Mouse (Mus musculus) gastrocnemius, postnatal 25 days (tissue): ENCODE results near the gene Rad51b. TPM values are rescaled to one million over a fixed set of nuclear protein-coding genes. Genes with fewer than 3 reads are reported as not detected.

Source experiments
- DNase-seq: peaks from one replicate; pipeline ENCODE4 v3.0.0; 2022
- total RNA-seq, 2 experiments: library from RNA; stranded (reverse); gene quantifications; 1 replicate in 1 of 2; 2 replicates in 1 of 2; pipeline ENCODE4 v1.2.3; 2021

Gene Rad51b
- total RNA-seq, 2 experiments from 2014 or later: 0.13 TPM; not detected in 1

DNA sequence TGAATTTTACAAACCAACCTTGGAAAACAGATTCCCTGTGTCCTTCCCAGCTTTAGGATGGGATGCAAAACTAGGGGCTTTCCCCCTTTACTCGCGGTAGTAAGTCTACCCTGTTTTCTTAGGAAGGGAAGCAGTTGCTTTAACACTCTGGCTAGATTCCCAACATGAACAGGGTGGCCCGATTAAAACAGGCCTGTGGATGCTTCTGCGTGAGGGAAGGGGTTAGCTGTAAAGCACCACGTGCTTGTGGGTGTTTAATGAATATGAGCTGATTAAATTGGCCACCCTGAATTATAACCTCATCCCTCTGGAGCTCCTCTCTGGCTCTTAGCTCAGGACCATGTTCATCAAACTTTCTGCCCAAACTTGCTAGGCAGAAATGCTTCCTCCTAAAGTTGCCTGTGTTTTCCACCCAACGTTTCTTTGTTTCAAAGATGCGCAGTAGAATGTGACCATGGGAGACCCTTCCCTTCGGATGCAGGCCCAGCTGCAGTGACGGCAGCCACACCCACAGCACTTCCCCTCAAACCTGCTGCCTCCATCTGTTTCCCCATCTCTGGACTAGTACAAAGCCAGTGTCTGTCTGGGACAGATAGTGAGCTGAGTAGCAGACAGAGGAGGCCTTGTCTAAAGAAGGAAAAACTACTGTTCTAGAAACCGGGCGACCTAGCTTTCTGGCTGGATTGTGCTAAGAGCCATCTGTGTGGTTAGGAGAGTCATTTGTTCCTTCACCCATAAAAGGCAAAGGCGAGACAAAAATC lies 435.5 kb downstream of the Rad51b start:
- DNase-seq: no peak

DNA sequence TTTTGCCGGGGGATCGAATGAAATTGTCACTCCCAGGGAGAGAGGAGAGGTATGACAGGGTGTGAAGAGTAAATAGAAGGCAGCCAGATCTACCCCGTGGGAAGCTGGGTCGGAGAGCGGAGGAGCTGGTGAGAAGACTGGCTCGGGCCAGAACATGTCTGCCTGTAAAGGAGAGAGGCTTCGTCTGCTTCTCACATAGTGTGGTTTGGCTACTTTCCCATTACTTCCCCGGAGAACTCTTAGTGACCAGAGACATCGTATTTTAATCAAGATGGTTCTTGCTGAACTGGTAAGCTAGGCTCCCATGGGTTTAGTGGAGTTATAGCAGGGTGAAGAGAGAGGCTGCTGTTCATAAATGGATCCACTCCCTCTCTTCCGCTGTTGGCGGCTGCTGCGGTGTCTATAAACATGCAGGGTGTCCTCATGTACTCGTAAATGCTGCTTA lies 438.3 kb downstream of the Rad51b start:
- DNase-seq: peak; percentile 44

DNA sequence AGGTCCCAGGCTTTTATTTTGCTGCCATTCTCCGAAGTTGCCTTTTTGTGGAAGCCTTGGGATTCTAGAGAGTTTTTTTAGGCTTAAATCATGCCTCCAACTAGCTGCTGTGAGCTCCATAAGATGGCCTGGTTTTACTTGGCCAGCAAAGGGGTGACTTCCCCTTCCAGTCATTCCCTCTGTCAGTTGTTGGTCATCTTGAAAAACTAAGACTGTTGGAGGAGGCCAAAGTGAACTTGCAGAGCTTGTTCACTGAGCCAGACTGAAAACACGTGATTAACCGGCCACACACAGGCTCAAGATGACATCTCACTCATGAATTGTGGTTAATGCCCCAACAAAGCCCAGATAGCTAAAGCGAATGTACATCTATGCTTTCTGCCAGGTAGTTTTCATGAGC lies 438.8 kb downstream of the Rad51b start:
- no peak for DNase-seq

DNA sequence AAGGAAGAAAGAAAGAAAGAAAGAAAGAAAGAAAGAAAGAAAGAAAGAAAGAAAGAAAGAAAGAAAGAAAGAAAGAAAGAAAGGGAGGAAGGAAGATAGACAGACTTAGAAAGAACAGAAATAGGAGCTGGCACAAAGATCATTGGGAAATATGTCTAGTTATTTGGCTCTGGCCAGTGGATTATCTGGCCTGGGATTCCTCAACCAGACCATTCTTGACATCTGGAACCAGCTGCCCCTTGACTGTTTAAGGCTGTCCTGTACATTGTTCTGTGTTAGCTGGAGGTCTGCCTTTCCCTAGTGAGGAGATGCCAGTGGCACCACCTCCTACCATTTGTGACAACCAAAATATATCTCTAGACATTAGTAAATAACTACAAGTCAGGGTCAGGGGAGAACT lies 441.6 kb downstream of the Rad51b start:
- no peak for DNase-seq

DNA sequence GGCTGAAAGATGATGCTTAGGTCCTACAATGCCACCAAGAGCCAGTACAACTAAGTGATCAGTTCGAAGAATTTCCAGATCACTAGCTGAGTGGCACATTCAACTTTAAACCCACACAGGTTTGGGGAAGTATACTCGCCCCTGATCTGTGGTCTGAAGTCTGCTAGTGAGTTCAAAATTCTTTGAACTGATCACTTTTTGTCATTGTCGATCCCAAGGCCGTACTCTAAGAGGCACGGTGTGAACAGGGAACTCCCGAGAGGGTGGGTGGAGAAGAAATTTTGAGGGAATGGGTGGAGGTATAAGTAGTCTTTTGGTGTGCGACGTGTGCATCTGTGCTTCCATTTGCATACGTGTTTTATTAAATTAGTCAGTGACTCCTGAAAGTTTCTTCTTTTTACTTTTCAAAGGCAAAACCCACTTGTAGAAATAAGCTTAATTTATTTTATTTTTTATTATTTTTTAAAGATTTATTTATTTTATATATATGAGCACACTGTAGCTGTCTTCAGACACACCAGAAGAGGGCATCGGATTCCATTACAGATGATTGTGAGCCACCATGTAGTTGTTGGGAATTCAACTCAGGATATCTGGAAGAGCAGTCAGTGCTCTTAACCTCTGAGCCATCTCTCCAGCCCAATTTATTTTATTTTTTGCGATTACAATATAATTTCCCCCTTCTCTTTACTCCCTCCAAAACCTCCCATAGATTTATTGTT lies 443.0 kb downstream of the Rad51b start:
- DNase-seq: no peak

DNA sequence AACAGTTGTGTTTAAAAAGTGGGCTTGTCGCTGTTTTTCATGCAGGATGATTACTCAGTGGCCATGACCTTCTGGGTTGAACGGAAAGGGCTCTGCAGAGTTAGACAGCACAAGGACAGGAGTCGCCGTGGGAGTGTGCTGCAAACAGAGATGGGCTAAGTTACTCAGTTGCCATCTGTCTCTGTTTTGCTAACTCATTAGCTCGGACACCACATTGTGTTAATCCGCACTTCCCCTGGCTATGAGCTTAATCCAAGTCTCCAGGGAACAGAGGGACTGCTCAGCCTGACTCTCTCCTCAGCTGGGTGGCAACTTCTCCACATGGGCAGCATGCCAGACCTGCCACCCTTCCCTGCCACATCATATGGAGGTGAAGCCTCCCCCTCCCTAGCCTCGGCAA lies 445.1 kb downstream of the Rad51b start:
- DNase-seq: no peak

DNA sequence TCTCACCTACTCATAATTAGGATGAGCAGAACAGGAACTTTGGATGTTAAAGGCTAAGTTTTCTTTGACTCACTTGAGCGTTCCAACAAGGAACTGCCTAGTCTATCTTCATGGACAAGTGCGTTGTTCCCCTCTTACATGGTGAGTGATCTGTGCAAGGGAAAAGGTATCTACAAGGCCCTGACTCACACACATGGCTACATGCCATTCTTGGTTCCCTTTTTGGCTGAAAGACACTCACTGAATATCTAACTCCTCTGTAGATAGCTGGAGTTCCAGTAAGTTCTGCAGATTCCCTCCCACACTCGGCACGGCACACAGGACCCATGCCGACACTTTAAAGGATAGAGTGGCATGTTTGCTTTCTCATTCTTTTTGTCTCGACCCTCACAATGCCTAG lies 447.0 kb downstream of the Rad51b start:
- no peak for DNase-seq

DNA sequence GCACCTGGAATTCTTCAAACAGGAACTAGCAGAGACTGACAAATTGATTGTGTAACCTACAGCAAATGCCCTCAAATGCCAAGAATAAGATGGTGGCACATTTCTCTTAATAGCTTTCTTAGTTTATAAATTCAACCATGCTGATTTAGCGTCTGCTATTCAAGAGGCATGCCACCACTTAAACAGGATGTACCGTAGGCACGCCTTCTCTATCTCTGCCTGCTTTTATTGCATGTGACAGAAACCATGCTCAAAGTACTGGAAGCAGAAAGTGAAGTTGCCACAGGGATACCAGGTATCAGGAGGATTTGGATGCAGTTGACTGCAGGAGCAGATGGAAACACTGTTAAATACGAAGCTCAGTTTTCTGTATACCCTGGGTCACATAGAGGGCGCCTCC lies 448.1 kb downstream of the Rad51b start:
- DNase-seq: no peak

DNA sequence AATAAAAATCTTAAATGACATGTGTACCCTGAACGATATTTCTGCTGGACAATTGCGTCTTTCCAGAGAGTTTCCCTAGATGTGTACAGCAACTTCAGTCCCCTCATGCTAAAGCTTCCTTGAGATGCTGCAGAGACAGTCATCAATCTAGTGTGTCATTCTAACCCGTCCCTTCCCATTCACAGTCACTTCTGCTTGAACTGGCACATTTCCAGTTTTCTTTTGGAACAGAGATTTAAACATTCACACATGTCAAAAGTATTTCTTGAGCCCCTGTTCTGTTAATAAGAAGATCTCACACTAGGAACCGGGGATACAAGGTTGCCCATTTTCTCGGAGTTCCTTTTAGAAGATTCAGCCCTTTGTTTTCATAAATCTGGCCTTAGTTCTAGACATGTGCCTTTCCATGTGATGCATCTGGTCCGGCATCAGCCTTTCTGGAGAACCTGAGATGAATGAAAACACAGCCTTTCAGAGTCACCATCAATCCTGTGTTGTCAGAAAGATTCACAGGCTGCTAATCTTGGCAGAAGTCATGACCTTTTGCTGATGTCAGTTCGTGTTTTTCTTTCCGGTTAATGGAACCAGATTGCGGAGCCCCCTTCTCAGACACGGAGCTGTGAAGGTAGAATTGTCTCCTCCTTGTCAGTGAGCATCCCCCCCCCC lies 448.9 kb downstream of the Rad51b start:
- no peak for DNase-seq

DNA sequence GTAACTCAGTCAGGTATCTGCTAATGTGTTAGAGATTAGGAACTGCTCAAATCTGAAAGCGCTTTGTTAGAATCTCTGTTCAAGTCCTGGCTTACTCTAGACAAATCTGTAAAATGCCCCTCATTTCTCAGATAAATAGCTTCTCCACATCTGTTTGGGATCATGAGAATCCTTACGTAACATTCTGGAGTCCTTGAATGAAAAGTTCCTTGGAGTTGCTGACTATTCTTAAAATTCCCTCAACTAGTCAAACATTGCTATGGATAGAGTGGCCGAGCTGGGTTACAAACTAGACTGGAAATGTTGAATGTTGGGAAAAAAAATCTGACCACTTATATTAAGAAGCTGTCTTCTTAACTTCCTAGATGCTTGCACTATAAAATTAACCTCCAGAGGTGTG lies 450.5 kb downstream of the Rad51b start:
- DNase-seq: no peak

DNA sequence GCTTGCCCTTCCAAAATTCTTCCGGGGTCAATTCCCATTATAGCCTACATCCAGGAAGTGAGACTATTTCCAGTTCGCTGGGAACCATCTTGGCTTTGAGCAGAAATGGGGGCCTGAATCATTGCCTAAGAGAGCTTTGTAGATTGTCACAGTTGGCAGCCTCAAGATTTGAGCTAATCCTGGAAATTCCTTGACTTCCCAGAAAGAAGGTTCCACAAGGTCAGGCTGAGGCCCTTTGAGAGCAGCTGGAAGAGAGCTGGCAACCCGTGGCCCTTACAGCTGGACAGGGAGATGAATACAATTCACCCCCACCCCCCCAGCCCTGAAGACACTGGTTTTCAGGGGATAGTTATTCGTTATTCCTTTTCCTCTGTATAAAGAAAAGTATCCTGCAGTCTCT lies 451.8 kb downstream of the Rad51b start:
- peak; percentile 38 for DNase-seq

DNA sequence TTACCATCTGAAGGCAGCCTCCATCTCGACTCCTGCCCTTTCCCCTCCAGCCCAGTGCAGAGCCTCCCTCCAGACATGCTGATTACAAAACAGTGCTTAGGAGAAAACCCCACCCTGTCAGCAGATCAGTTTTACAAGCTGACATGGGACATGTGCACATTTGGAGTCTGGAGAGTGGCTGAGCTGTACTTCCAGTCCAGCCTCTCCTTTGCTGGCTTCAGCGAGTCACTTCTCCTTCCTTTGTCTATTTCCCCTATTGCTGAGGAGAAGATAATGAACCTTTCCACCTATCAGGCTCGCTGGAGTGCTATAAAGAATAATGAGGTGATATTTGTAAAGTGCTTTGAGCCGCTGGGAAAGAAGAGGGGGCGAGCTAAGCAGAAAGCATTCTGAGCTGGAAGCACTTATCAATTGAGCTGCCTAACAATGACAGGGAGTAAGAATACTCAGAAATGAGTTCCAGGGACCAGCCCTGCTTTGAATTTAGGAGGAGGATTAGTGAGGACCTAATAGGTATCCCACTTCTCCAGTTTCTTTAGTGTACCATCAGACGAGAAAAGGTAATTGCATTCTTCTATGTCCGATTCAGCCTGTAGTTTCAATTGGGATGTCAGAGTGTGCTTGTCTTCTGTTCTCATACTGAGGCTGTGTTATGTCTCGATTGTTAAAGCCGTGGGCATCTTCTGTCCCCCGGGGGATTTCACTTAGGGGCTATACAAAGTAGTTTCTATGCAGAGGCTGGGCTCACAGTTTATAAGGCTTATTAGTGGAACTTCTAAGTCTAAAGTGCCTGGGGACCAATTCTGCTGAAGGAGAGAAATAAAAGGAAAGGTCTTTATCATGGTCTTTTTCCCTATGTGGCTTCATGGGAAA lies 453.4 kb downstream of the Rad51b start:
- peak; percentile 66 for DNase-seq

DNA sequence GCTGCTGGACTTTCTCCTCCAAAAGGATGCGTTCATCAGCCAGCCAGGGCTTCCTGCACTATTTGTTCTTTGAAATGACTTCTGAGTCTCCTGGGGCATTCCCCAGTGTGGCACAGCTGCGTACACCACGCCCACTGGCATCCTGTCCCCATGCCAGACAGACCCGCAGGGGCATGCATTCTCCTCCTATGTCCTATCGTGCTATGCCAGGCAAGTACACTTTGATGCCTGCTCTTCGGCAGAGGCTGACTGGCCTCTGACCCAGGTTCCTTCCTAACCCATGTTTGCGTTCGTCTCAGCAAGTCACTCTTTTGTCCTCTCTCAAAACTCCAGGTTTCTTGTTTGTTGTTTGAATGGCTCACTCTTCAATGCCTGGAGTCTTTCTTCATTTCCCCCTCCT lies 454.7 kb downstream of the Rad51b start:
- peak; percentile 57 for DNase-seq

DNA sequence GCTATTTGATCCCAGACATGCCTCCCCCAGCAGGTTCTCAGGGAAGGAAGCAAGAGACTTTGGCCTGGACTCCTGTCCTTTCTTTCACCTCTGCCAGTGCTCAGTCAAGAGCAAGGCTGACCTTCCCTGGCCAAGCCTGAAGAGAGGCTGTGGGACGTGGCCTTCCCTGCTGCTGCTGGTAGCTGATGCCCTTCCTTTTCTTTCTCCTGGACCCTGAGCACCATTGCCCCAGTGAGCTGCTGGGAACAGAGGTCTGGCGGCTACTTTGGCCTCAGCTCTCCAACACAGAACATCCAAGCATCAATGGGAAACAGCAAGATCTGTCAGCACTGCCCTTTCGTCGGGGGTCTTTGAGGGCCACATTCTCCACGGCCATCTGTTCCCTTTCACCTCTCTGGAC lies 455.1 kb downstream of the Rad51b start:
- no peak for DNase-seq

DNA sequence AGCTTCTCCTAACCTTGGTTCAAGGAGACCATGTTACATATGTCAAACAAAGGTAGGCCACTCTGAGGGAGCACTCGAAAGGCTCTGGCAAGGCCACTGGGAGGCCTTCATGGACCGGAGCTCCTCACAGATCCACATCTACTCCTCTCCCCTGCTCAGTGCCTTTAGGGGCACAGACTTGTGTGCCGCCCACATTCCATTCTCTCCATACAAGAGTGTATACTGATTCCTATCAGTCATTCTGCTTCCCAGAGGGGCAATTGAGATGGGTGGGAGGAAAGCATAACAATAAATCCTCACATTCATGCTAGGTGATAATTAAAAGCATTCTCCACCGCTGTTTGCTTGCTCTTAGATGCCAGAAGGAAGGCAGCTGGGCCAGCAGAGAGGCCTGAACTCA lies 458.5 kb downstream of the Rad51b start:
- no peak for DNase-seq

DNA sequence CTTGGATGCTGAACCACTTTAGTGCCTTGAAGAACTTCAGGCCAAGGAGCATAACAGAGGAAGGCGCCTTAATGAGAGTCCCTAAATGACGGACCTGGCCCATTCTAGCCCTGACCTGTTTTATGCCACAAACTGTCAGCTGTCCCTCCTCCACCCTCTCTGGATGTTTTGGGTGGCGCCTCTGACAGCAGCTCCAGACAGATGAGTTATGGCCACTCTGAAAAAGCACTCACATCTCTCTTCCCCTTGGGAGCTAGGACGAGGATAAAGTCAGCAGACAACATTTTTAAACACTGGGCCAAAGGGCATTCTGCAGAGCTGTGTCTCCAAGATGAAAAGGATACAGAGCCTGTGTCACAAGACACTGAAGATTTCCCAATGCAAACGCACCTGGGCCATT lies 459.3 kb downstream of the Rad51b start:
- DNase-seq: no peak

DNA sequence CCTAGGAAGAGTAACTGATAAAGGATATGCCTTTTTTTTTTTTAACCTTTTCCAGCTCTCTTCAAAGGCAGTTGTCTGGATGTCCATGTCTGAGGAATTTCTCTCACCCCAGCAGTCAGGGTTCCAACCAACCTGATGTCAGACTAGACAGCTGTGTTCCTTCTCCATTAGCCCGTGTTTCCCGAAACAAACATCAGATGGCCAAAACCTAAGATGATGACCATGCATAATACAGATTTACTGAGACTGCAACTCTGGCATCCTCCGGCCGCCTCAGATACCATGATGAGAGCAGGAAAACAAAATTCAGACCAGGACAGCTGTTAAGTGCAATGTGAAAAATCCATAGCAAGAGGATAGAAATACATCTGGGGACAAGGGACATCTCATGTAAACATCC lies 460.7 kb downstream of the Rad51b start:
- no peak for DNase-seq

DNA sequence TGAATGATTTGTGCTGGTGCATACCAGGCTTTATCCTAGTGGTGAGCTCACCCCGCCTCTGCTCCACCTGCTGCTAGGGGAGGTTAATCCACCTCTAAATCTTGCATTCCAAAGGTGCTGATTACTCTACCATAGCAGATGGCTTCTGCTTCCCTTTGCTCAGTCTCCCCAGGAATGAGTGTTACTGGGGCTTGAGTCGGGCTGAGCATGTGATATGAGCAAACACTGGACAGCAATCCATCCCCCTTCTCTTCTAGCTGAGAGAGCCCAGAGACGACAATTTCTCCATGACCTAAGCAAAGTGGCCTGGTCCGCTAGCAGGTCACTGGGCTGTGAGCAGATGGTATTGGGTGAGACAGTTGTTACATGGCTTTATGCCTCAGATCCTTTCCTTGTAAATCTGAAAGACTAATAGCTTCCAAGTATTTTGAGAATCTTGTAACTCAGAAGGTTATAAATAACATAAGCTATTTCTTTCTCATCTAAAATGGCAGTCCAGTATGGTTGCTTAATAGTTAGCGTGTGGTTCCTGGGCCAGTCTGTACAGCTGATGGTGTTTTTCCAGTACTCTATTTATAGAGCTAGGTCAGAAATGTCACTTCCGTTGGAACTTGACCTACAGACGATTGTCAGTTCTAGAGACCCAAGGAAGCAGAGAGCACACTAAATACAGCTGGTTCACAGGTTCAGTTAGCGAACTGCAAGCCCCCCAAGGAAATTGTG lies 462.3 kb downstream of the Rad51b start:
- no peak for DNase-seq

DNA sequence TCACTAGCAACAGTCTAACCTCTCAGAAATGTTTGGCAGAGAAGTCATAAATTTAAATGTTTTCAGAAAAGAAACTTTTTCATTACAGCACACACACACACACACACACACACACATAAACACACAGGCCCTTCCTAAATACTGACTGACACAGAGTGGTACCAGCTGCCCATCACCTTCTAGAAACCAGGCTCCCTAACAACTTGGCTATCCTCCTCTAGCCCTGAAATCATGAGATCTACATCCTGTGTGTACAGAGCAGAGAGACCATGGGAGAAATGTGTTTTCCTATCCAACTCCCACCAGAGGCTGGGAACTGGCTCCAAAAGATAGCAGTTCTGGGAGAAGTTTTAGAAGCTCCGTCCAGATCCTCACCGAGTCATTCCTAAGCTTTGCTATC lies 464.1 kb downstream of the Rad51b start:
- DNase-seq: no peak

DNA sequence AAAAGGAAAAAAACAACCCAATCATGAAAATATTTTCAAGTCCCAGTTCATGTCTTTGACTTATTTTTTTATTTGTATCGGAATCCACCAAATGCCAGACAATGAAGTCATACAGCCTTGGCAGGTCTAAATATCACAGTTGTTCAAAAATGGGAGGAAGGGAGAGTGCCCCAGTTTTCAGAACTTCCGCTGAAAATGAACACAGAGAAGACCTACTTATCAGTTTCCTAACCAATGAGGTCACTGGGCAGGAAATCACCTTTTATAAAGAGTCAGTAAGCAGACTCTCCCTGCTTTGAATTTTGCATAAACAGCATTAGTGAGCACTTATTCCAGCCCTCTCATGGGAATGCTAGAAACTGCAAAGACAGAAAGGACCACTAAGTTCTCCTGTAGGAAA lies 465.0 kb downstream of the Rad51b start:
- no peak for DNase-seq

DNA sequence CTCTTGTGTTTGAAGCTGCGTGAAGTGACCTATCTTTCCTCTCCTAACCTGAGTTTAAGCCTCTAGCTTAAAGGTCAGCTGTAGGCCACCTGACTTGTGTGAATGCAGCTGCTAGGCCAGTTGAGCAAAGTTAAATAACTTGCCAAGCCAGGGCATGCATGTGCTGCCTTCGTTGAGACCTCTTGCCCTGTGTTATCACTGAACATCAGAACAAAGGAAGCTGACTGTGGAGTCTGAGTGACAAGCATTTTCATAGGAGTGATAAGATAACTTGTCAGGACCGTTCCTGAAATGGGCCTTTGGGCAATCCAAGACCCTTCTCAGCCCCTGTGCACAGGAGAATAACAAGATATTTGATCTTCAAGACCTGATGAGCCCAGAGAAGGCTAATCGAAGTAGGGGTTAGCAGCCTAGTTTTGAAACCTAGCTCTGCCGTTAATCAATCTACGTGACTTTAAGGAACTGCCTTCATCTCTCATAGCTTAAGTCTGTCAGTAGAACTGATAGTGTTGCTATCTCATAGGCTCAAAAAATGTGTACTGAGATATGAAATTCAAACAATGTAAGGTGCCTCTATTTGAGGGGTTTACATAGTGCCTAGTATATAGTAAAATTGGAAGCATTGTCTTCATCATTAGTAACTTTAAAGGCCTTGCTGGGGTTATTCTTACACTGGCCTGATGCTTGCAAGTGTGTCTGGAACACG lies 465.6 kb downstream of the Rad51b start:
- no peak for DNase-seq
